Mouse (Mus musculus) NIH3T3 (cell line): Measurements from ENCODE around the gene Tfdp2.
A peak's percentile ranks its signal among the peaks of the same experiment; 100 is the strongest.

ENCODE experiments used
- DNase-seq: peaks from one replicate; pipeline ENCODE4 v3.0.0-alpha.2; 2012; ENCODE audit warnings: low read depth

Gene Tfdp2

DNA sequence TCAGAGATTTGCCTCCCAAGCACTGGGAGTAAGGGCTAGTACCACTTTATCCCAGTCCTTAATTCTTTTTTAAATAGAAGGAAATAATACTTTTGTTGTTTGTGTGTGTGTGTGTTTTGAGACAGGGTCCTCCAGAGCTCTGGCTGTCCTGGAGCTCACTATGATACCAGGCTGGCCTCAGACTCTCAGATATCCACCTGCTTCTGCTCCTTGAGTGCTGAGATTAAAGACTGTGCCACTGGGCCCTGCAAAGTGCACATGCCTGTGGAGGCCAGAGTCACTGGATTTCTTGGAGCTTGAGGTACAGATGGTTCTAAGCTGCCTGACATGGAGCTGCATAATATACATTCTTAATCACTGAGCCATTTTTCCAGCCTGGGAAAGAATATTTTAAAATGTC lies 32.2 kb downstream of the Tfdp2 start:
- DNase-seq = no peak

DNA sequence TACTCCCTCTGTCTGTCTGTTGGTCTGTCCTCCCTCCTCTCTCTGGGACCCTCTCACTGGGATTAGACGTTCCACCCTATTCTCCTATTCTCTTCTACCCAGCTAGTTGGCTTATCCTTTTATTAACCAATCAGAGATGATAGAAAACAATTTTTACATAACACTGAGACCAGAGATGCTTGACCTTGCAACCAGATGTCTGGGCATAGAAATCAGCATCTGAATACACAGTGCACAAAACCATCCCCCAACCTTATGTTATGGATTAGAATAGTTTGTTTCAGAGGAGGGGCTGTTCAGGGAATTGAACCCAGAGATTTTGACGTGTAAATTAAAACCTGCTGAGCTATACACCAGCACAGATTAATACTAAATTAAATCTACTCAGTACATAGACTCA lies 34.2 kb downstream of the Tfdp2 start:
- no peak for DNase-seq

DNA sequence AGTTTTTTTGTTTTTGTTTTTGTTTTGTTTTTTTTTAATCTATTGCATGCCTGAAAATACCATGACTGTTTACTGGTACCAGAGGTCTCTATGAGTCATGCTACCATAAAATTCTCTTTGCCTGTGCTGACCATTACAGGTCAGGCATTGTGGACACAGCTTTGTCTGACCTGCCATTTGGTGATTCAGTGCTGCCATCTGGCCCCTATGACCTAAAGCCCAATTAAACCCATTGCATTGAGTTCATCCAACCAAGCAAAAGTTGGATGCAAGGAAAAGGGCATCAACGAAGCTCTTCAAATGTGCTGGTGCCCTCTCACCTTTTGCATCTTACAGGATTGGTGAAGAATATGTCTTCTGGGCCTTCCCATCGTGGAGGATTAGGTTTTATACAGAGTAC lies 39.4 kb downstream of the Tfdp2 start:
- no peak for DNase-seq

DNA sequence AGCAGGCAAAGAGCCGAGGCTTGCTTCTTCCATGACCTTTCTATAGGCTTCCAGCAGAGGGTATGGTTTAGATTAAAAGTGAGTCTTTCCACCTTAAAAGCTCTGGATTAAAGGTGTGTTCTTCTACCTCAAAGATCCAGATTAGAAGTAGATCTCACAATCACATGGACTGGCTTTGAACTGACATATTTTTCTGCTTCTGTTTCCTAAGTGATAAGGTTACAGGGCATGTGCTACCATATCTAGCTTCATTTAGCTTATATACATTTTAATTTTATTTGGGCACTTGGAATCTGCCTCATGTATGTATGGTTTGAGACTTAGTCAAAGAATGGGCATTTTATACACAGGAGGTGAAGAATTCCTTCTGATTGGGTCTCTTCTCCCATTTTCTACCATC lies 41.3 kb downstream of the Tfdp2 start:
- no peak for DNase-seq

DNA sequence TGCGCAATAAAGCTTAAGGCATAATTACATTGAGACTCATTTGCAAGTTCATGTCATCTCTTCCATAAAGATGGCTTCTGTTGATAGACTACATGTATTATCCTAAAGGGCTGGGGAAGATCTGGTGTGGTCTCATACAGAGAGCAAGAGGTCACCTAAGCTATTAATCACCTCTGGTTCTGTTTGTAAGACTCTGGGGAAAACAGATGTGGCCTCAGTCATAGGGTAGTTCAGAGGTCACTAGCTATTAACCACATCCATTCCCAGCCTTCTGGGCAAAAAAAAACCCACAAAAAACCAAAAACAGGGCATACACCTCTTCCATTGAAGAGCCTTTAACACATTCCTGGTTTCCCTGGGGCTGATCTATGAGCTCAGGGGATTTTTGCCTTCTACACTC lies 42.2 kb downstream of the Tfdp2 start:
- no peak for DNase-seq

DNA sequence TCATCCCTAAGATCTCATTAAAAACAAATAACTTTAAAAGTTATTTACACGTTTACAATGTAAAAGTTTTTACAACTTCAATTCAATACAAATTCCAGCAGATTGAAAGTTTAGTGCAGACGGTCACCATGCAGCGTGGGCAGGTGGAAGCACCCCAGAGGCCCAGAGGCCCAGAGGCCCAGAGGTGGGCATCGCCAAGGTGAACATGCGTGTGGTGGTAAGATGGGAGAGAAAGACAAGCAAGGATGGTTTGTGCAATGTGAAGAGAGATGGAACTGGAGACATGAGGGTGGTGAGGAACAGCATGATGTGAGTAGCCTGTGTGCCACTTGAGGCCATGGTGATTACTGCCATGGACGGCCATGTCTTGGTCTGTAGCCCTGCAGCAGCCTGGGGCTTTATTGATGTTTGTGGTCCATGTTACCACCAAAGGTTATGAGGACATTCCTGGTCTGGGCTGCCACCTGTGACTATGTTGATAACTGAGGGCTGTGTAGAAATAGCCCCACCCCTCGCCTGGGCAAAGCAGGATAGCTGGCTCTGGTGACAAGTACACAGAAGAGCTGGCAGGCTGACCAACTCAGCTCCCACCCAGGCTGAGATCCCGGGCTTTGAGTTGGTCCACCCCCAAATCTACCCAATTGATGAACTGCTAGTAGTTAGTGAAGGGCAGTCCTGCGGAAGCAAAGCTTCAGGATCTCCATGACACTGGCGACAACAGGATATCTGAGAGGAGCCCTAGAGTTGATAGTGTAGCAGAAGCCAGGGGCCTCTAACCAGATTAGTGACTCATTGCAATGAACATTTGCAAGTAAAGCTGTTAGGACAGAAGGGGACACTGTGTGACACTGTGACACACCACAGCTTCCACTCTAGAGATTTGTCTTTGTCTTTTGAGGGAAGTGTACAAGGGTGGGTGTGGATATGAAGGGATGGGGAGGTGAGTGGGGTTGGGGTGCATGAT lies 45.3 kb downstream of the Tfdp2 start:
- DNase-seq = no peak

DNA sequence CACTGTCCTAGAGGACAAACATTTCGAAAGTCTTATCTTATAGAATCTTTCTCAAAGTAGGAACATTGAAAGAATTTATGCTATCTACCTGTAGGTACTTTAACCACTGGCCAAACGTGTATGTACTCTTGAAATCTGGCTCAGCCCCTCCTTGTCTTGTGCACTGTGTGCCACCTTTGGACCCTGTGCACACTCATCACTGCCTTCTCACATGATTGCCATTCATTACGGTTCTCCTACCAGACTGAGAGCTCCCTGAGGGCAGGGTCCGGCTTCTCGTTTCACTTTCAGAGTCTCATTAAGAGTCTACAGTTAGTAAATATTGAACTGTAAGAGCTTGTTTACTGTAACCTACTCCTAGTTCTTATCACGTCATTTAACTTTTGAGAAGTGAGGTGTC lies 47.8 kb downstream of the Tfdp2 start:
- no peak for DNase-seq

DNA sequence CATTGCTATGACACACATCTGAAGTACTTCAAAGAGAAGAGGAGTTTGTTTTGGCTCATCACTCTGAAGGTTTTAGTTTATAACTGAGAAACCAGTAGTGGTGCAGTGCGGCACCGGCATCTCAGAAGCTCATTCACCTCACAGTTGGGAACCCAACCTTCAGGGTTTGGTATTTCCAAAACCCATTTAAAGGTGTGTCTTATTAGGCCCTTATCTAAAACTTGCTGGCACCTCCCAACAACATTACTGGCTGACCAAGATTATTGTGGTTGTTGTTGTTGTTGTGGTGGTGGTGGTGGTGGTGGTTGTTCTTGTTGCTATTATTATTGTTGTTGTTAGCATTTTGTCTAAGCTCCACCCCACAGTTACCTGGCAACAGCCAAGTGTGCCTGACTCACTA lies 58.7 kb downstream of the Tfdp2 start:
- DNase-seq = no peak

DNA sequence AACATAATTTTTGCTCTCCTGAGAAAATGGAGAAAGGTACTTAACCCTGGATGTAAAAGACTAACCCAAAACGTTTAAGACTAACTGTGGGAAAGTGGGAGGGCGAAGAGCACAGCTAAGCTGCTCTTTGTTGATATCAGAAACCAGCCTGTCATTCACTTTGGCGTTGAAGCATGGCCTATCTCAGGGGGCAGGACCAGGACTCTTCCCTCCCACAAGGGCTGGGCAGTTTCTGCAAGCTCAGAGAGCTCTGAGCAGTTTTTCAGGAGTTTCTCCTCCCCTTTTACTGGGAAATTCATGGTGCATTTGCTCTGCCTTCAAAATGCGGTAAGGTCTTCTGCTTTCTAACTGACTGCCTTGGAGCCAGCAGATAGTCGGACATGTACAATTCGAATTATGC lies 62.4 kb downstream of the Tfdp2 start:
- DNase-seq = peak; percentile 39

DNA sequence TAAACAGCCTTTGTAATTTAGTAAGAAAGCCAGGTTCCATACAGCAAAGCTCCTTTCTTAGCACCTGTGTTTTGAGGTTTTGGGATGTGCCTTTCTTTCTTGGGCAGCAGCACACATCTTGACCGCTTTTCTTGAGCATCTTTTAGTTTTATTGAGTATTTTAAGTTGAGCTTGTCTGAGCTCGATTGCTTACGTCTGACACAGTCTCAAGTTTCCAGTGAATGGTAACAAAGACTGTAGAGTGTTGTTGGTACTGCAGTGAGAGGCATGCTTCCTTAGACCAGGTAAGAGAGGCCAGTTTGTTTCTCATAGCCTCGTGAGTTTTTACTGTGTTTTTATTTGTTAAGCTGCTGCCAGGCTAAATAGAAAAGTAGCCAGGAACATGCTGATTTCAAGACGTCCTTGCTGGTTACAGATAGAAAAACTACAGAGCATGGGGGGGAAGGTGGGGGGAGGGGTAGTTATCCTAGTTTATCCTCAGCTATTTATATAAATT lies 63.0 kb downstream of the Tfdp2 start:
- peak; percentile 75 for DNase-seq

DNA sequence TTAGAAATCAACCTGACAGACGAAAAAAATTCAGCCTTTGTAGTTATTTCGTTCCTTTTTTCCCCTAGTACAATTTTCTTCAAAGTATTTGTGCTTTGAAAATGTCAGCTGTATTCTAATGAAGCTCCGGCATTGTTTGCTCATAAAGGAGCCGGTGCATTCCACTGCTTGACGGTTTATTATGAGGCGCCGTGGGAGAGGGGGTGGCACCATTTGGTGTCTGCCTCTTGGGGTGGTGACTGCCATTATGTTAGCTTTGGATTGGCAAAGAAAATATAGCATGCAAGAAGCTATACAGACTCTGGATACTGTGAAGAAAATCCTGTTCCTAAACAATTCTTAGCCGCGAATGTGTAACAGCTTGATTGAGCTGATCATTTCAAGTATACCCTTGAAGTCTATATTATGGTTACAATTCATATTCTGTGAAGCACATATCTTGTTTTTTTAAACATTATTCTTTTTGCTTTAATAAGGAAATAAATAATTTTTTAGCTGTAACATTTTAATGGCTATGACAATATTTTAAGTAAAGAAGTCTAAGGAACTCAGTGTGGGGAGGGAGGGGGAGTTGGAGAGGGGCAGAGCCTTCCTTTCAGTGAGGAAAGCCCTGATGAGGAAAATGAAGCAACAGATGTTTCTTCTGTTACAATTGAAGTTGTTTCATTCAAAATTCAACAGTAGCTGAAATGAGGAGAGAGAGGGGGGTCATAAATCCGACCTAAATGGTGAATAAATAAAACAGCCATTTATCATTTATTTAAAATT lies 63.9 kb downstream of the Tfdp2 start:
- DNase-seq = peak; percentile 4

DNA sequence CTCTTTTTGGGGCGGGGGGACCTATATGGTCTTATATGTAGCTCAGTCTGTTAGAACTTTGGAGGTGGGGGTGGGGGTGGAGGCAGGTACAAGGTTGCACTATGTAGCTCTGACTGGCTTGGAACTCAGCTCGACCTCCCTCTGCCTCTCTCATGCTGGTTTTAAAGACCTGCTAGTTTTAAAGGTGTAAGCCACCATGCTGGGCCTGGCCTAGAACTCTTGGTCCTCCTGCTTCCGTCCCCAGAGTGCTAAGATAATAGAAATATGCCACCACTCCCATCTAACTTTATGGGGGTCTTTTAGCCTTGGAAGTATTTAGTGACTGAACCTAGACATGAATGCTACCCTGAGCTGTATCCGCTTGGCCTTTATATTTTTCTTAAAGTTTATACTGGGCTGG lies 65.0 kb downstream of the Tfdp2 start:
- no peak for DNase-seq

DNA sequence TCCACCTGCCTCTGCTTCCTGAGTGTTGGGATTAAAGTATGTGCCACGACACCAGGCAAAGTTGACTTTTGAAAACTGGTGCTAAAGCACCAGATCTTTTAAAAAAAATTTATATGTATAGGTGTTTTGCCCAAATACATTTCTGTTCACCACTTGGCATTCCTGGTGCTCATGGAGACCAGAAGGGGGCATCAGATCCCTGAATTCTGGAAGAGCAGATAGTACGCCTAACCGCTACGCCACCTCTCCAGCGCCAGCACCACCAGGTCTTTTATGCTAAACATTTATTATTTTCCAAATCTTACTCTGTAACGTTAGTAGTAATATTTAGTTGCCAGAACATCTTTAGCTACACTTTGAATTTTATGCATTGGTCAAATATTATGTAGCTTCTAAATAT lies 65.9 kb downstream of the Tfdp2 start:
- DNase-seq = no peak

DNA sequence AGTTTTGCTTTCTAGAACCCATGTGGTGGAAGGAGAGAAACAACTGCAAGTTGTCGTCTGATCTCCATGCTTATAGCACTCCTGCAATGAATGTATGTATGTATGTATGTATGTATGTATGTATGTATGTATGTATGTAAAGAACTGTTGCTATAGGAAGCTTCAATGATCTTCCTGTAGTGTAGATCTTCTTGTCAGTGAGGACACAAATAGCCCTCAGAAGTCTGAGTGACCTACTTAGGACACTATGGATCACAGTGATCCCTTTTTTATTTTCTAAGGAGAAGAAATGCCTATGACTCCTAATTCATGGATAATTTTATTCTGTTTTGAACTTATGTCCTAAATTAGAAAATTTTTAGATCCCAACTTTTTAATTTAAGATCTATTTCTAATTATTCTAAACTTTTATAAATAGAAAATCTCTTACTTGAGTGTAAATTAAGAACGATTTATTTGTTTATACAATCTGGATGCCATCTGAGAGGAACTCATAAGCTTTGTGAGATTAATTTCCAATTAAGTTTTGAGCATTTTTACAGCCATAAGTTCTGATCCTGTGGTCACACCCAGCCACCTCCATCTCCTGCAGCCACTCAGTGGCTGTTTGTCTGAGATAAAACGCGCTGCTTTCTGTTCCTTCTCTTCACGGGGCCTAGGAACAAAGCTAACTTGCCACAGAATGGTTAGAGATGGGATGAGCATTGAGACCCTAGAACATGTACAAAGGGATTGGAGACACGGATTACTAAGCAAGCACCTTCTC lies 70.9 kb downstream of the Tfdp2 start:
- no peak for DNase-seq

DNA sequence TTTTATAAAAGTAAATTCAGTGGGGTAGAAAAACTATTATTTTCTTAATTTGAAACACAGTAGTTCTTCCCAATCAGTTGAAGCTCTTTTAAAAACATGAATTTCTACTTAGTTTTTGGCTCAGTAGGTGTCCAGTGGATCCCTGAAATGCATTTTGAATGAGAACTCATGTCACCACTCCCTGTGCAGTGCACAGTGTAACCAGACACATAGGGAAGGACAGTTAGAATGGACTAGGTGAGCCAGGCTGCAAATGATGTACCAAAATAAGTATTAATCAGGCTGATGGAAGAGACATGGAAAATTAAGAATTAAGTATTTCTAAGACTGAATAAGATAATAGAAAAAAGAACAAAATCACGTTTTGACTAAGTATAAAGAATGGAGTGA lies 71.5 kb downstream of the Tfdp2 start:
- no peak for DNase-seq

DNA sequence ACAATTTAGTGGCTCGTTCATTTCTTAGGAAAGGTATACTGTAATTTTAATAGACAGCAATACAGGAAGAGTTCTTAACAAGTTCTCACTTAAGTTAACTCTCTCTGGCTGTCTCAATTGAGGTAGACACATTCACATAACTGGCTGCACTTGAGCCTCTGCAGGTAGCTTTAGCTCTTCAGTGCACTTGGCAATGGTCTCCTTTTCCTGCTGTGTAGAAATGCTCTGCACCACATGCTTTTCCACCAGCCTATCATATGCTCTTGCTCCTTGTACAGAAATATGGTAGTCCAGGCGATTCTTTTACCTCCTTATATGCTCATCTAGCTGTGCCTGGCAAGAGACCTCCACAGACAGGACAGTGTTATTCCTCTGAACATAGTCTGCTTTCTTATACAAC lies 73.7 kb downstream of the Tfdp2 start:
- DNase-seq = no peak

DNA sequence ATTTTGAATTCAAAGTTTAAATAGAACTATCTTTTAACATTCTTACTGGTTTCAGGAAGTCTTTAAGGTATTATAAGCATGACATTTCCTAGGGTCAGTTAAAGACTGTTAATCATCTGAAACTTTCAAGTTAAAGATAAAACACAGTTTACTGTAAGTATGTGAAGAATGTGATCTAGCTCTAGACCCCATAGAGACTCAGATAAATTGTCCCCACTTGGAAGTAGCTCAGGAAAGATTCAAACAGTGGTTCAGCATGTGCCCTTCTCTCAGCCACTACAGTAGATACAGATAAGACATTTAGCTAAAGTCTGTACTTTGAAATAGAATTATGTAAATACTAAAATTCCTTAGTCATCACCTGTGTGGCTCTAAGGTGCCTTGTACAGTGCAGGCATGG lies 79.5 kb downstream of the Tfdp2 start:
- no peak for DNase-seq

DNA sequence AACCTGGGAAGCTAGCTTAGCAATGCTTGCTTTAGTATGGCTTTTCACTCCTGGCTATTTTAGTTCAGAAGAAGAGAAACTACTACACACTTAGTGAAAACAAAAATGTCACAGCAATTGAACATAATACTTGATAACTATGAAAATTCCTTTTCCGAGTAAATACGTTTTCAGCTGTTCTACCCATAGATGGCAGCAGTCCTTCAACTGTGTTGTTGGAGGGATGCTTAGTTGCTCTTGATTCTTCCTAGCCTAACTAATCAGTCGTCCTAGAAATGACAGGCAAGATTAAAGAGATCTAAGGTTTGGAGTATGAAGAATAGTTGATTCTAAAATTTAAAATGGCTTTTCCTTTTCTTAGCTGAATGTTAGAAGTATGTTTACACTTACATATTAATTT lies 85.4 kb downstream of the Tfdp2 start:
- peak; percentile 32 for DNase-seq

DNA sequence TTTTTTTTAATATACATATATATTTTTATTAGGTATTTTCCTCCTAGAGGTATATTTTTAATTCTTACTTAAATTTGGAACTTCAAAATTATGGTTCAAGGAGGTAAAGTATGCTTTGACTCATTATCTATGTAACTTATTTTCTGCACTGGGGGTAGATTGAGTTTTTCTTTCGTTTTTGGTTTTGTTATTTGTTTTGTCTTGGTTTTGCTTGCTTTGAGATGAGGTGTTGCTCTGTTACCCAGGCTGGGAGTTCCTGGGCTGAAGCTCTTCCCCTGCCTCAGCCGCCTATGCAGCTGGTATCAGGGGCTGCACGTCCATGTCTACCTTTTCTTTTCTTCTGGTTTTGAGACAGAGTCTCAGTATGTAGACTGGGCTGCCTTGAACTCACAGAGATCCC lies 86.0 kb downstream of the Tfdp2 start:
- no peak for DNase-seq

DNA sequence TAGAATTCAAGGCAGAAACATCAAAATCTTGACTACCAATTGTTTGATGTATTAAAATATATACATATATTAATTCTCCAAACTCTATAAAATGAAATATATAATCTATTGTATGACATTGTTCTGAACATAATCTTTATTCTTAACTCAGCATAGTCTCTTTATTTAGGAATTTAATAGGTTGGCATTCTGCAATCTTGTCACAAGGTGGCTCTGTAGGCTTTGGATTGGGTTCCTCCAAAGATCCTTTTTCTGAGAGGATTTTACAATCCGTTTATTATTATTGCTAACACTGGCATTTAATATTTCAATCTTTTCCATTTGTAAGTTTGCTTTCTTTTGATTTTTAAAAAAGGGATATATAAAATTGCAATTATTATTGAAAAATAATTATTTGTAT lies 88.8 kb downstream of the Tfdp2 start:
- peak; percentile 65 for DNase-seq

DNA sequence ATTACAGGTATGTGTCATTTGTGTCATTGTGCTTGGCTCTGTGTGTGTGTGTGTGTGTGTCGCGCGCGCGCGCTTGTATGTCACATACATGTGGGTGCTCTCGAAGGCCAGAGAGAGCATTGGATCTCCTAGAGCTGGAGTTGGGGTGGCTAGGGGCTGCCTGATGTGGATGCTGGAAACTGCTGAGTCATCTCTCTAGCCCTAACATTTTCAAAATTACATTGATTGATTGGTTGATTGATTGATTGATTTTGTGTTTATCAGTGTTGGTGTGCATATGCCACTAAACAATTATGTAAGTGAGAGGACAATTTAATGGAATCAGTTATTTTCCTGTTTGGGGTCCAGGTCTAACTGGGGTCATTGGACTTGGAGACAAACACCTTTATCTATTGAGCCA lies 96.1 kb downstream of the Tfdp2 start:
- DNase-seq = no peak

DNA sequence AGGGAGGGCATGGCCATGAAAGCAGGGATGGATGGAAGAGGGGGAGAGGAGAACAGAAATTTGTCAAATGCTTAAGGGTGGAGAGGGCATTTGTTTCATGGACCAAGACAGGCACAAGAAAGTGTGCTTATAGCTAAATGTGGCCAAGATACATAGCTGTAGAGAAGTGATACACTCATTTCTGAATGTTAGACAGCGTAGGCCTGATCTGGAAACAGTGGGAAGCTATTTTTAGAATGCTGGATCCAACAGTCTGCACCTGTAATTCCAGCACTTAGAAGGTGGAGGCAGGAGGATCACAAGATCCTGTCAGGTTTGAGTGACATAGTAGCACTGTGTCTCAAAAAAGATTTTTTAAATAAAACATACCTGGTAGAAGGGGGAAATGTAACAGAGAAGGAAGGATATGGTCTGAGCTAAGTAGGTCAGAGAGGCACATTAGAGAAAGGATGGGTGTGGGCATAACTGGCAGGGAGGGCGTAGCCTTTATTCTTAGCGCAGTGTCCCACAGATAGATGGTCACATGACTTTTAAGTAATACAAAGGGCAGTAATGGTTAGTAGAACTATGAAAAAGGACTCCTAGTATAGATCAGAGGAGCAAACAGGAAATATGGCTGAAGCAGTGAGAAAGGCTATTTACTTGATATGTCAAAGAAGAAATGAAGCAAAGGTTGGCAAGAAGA lies 103.4 kb downstream of the Tfdp2 start:
- DNase-seq = no peak
